Mouse (Mus musculus): ENCODE data around the gene Tas2r139.
"Not testable (repeated sequence)": the region's sequence is repeated elsewhere in the genome, so short reads cannot be mapped to it uniquely, and the experiment has no call there.

Gene Tas2r139

DNA sequence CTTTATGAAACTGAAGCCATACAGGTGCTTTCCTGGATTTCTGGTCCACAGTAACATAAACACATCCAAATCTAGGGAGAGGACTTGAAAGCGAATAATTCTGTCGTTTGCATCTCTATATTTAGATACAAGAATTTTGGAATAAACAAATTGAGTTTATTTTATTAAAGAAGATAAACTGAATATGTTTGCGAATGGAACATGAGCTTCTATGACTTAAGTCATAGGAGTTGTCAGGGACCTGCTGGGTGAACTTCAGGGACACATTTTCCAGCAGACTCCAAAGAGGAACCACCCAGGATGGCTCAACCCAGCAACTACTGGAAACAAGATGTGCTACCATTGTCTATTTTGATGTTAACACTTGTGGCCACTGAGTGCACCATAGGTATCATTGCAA is at the start of gene Tas2r139:
TSS of gene Tas2r139 (plus strand) at position 301 of the 400 bp plus-strand sequence.
- DNase-seq = no peak

DNA sequence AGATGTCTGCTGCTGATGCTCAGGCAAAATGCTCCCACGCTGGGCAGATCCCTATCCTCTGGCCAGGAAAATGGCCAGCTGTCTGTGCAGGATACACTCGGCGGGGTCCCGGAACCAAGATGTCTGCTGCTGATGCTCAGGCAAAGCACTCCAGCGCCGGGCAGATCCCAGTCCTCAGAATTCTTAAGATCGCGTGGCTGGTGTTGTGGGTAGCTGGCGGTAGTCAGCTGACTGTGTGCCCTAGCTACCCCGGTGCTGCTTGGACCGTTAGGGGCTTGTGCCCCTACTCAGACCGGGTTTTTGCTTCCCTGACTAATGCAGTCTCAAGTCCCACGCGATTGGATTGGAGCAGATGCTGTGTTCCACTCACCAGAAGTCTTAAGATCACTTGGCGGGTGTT is 10.4 kb downstream of the Tas2r139 start:
- DNase-seq = not testable (repeated sequence)

DNA sequence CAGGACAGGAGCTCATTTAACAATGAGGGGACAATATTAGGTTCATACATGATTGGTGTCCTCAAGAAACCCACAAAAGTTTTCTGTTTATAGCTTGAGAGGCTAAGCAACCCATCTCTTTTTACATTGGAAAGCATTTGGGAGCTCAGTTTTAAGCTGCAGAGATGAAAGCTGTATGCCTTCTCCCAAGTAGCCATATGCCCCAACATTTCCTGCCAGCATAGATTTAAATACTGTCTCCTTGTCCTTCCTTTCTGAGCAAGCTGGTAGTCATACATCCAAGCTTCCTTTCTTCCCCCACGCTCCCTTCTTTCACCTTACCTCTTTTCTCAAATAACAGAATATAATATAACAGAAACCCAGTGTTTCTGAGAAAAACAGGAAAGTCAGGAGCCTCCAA is 41.7 kb downstream of the Tas2r139 start:
- peak; percentile 57 for DNase-seq

DNA sequence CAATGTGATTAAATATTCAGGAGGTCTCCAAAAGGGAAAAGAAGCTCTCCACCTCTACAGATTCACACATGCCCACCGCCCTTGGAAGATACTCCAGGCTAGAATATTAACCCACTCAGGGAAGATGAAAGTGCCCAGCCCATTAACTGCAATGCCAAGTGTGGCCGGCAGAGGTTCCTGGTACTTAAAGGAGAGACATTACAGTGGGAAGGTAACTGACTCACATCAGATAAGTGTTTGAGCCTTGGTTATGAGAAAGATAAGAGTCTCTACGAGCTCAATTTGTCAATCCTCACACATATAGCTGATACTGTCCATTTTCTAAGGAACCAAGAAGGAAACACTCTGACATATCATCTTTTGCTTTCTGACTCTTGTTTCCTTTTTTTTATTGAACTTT is 45.5 kb downstream of the Tas2r139 start:
- no peak for DNase-seq
